Mouse (Mus musculus): ENCODE data around the gene Rfx2. TPM values are rescaled to one million over a fixed set of nuclear protein-coding genes. Genes with fewer than 3 reads are reported as not detected.

Gene Rfx2
- total RNA-seq, 4 experiments from 2014 or later = 2.1 to 4.1 (median 3.1) TPM

GRCm38 (mm10) chr17:56754271-56755185 is 76.3 kb downstream of the Rfx2 start:
- DNase-seq (ENCODE audit: low spot score in 2 of 2) = no peak

- no peak for DNase-seq (ENCODE audit: low spot score in 2 of 2)
Measured at GRCm38 (mm10) chr17:56753452-56753851, 77.4 kb downstream of the Rfx2 start.

- no peak for DNase-seq (ENCODE audit: low spot score in 2 of 2)
Measured at GRCm38 (mm10) chr17:56751404-56752072, 79.3 kb downstream of the Rfx2 start.

GRCm38 (mm10) chr17:56744173-56744572 is 86.6 kb downstream of the Rfx2 start:
- no peak for DNase-seq (ENCODE audit: low spot score in 2 of 2)

- no peak for DNase-seq (ENCODE audit: low spot score in 2 of 2)
Measured at GRCm38 (mm10) chr17:56740788-56741160, 90.0 kb downstream of the Rfx2 start.

- DNase-seq (ENCODE audit: low spot score in 2 of 2) = no peak
Measured at GRCm38 (mm10) chr17:56740118-56740787, 90.6 kb downstream of the Rfx2 start.

- DNase-seq (ENCODE audit: low spot score in 2 of 2) = no peak
Measured at GRCm38 (mm10) chr17:56738221-56738620, 92.6 kb downstream of the Rfx2 start.

GRCm38 (mm10) chr17:56736534-56736933 is 94.3 kb downstream of the Rfx2 start:
- no peak for DNase-seq (ENCODE audit: low spot score in 2 of 2)

GRCm38 (mm10) chr17:56729656-56730055 is 101.2 kb downstream of the Rfx2 start:
- no peak for DNase-seq (ENCODE audit: low spot score in 2 of 2)

- no peak for DNase-seq (ENCODE audit: low spot score in 2 of 2)
Measured at GRCm38 (mm10) chr17:56729151-56729550, 101.7 kb downstream of the Rfx2 start.

- no peak for DNase-seq (ENCODE audit: low spot score in 2 of 2)
Measured at GRCm38 (mm10) chr17:56728117-56728516, 102.7 kb downstream of the Rfx2 start.

GRCm38 (mm10) chr17:56727659-56728058 is 103.2 kb downstream of the Rfx2 start:
- DNase-seq (ENCODE audit: low spot score in 2 of 2) = no peak

- no peak for DNase-seq (ENCODE audit: low spot score in 2 of 2)
Measured at GRCm38 (mm10) chr17:56727029-56727649, 103.7 kb downstream of the Rfx2 start.

Other genes with a start within 250 kb of the Rfx2 start
- 100 to 1,000 TPM; 102 to 133 (median 112) TPM for gene Safb2, start 246.4 kb downstream of the Rfx2 start, total RNA-seq (2022)
- gene Safb, start 246.2 kb downstream of the Rfx2 start, total RNA-seq (2022) = 100 to 1,000 TPM; 131 to 154 (median 146) TPM
- 100 to 1,000 TPM; 147 to 180 (median 158) TPM for gene 2410015M20Rik, start 221.2 kb downstream of the Rfx2 start, total RNA-seq (2022)
- gene Rpl36, start 217.6 kb downstream of the Rfx2 start, total RNA-seq (2022) = 100 to 1,000 TPM; 351 to 461 (median 392) TPM
- 10 to 100 TPM; 52.3 to 61.3 (median 59.0) TPM for gene Lonp1, start 204.1 kb downstream of the Rfx2 start, total RNA-seq (2022)
- 1 to 10 TPM in 2 of 4 experiments, under 1 TPM in 2; 0.79 to 1.7 (median 1.0) TPM for gene Catsperd, start 202.9 kb downstream of the Rfx2 start, total RNA-seq (2022)
- gene Ranbp3, start 157.7 kb downstream of the Rfx2 start, total RNA-seq (2022) = 10 to 100 TPM; 85.9 to 91.2 (median 88.2) TPM
- gene Ndufa11, start 113.2 kb downstream of the Rfx2 start, total RNA-seq (2022) = 100 to 1,000 TPM; 185 to 224 (median 208) TPM
- 10 to 100 TPM; 10.4 to 15.7 (median 13.8) TPM for gene Vmac, start 113.0 kb downstream of the Rfx2 start, total RNA-seq (2022)
- 1 to 10 TPM; 4.0 to 4.5 (median 4.2) TPM for gene Nrtn, start 73.5 kb downstream of the Rfx2 start, total RNA-seq (2022)
- gene Dus3l, start 66.3 kb downstream of the Rfx2 start, total RNA-seq (2022) = 10 to 100 TPM; 60.1 to 66.1 (median 60.8) TPM
- 1 to 10 TPM in 2 of 4 experiments, under 1 TPM in 2; 0.78 to 1.2 (median 0.99) TPM for gene Prr22, start 60.8 kb downstream of the Rfx2 start, total RNA-seq (2022)
- not detected for gene Acsbg2, start 43.4 kb upstream of the Rfx2 start, total RNA-seq (2022)
- under 1 TPM; 0.13 to 0.22 (median 0.17) TPM for gene 1700061G19Rik, start 44.5 kb upstream of the Rfx2 start, total RNA-seq (2022)
- gene Mllt1, start 104.4 kb upstream of the Rfx2 start, total RNA-seq (2022) = 10 to 100 TPM; 67.0 to 82.3 (median 70.8) TPM
- gene Acer1, start 151.1 kb upstream of the Rfx2 start, total RNA-seq (2022) = not detected
- gene Clpp, start 159.3 kb upstream of the Rfx2 start, total RNA-seq (2022) = 10 to 100 TPM; 60.6 to 69.6 (median 65.4) TPM
- 10 to 100 TPM; 24.4 to 27.2 (median 26.1) TPM for gene Alkbh7, start 166.3 kb upstream of the Rfx2 start, total RNA-seq (2022)
- not detected for gene Pspn, start 169.0 kb upstream of the Rfx2 start, total RNA-seq (2022)
- gene Gtf2f1, start 180.3 kb upstream of the Rfx2 start, total RNA-seq (2022) = 10 to 100 TPM; 65.0 to 65.5 (median 65.2) TPM
- gene Gm17949, start 180.5 kb upstream of the Rfx2 start, total RNA-seq (2022) = under 1 TPM in 3 of 4 experiments, not detected in 1; 0.48 to 0.65 (median 0.53) TPM
- 100 to 1,000 TPM; 101 to 104 (median 102) TPM for gene Khsrp, start 200.5 kb upstream of the Rfx2 start, total RNA-seq (2022)
- under 1 TPM in 1 of 4 experiments, not detected in 3; 0.30 TPM for gene Slc25a41, start 210.6 kb upstream of the Rfx2 start, total RNA-seq (2022)
- 1 to 10 TPM in 3 of 4 experiments, under 1 TPM in 1; 0.51 to 2.6 (median 1.7) TPM for gene Crb3, start 228.1 kb upstream of the Rfx2 start, total RNA-seq (2022)
- 100 to 1,000 TPM; 313 to 347 (median 323) TPM for gene Slc25a23, start 228.8 kb upstream of the Rfx2 start, total RNA-seq (2022)
- 1 to 10 TPM; 1.1 to 3.9 (median 2.5) TPM for gene Dennd1c, start 247.5 kb upstream of the Rfx2 start, total RNA-seq (2022)